Mouse (Mus musculus) splenic B cell, adult 2 months (primary cell): ENCODE measurements around the gene Gm28042.

ENCODE experiments used
- DNase-seq: peaks from one replicate; pipeline ENCODE4 v3.0.0-alpha.2; 2011; ENCODE audit warnings: low read depth, low spot score
- H3K27me3 ChIP-seq: 2 replicates; pipeline ENCODE4 v1.6.1; 2012; ENCODE audit warnings: mild to moderate bottlenecking, low read length, moderate library complexity, mixed read lengths; ENCODE audit not compliant: control insufficient read depth, poor library complexity, insufficient read depth, severe bottlenecking
- H3K36me3 ChIP-seq: 2 replicates; pipeline ENCODE4 v1.6.1; 2012; ENCODE audit warnings: mild to moderate bottlenecking, low read length, moderate library complexity, mixed read lengths; ENCODE audit not compliant: control insufficient read depth, poor library complexity, insufficient read depth, severe bottlenecking

The Gm28042 gene

DNA sequence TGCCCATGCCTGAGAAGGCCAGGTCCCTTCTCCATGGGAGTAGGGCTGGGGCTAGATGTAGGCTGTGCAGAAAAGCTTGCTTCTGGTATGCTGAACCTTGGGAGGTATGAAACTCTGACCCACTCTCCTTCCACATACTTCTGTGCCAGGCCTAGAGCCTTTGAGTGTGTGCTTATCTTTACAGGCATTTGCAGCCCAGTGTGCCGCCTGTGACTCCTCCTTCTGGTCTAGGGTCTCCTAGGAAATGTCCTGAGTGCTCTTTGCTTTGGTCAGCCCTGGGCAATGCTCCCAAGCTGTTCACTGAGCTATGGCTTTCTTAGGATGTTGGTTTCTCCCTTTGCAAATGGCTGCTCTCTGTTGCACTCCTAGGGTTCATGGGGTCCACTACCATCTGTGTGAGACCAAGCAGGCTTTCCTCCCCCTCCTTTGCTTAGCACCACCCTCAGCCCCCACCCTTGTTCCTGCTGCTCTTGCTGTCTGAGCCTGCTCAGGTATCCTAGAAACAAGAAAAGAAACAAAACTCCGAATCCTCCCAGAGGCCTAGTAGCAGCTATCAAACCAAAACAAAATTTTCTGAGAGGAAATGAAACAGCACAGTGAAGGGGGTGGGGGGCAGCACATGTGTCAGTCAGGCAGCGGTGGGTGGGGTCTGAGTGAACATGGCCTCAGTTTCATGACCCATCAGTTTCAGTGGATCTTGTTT lies 26.3 kb upstream of the Gm28042 start:
- no peak for DNase-seq
- no peaks in the 10 kb centered on the region for H3K27me3 ChIP-seq

DNA sequence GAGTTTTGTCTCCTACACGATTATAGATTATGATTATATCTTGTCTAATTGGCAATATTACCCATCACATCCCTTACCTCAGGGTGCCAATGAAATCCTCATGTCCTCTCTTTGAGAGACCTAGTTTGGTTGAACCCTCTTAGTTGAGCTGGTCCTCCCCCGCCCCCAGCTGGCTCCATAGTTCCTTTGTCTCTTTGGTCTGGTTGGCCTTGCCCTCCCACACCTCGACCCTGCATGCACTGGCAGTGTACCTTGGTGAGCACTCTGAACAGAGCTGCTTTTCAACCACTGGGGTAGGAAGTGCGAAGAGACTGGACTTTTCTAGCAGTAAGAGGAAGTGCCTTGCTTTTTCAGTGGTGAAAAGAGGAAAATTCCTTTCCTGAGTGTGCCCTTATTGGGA lies 25.3 kb upstream of the Gm28042 start:
- no peak for DNase-seq
- Histone ChIP-seq H3K27me3 (no peaks in the 10 kb centered on the region), H3K36me3 (peaks cover 2% of the 10 kb centered on the region)

More for the DNA sequence above, 26.3 kb upstream of the Gm28042 start:
- H3K36me3 ChIP-seq, result no peaks in the 10 kb centered on the region; the same call in 1 of the 2 replicates

DNA sequence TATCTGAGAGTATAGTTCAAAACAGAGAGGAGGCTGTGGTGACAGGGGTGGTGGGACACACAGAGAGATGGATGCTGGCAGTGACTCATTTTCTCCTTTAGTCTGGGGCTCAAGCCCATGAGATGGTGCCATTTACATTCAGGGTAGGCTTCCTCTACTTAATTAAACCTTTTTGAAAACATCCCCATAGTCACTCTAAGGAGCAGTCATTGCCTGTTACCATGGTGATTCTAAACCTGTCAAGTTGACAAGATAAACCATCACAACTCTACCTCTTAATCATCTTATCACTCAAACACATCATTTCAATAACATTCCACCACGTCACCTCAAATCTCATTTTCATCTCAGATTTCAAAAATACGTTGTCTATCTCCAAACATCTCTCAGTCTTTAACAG lies 23.3 kb upstream of the Gm28042 start:
- Histone ChIP-seq H3K27me3 (no peaks in the 10 kb centered on the region), H3K36me3 (peaks cover 2% of the 10 kb centered on the region; the same call in 1 of the 2 replicates)
- DNase-seq, result no peak

DNA sequence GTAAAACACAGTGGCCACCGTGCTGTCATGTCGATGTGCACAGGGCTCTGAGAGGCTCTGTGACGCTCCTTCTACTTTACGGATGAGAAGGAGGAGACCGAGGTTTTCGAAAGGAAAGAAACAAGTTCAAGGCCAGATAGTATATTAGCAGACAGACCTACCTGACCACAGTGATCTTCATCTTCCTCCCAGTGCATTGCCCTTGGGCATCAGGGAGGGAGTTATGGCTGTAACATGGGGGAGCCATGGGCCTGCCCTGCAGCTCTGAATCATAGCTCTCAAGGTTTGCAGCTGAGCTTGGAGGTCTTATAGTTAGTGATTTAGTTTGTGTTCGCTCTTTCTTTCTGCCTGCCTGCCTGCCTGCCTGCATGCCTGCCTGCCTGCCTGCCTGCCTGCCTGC lies 20.6 kb upstream of the Gm28042 start:
- Histone ChIP-seq H3K27me3 (no peaks in the 10 kb centered on the region), H3K36me3 (peaks cover 2% of the 10 kb centered on the region; the same call in 1 of the 2 replicates)
- DNase-seq, result no peak

DNA sequence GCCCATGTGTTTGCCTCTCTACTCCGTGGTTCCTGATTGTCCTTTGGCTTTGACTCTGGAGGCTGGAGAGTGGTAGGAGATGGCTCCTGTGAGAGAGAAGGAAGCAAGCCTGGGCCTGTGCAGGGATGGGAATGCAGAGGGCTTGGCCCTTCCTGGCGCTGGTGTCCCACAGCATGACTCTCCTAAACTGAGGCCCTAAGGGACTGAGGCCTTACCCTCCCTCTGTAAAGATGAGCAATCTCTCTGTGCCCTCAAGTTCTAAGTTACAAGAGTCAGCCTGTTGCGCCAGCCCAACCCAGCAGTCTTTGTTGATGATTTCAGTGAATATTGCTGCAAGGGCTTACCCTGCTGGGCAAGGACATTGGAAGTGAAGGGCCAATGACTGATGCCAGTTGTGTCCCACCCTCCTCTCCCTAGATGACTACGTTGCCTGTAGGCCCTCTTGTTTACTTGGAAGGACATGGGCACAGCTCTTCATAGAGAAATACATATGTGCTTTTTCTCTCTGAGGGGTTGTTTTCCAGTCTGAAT lies 19.5 kb upstream of the Gm28042 start:
- no peaks in the 10 kb centered on the region for H3K27me3 ChIP-seq
- H3K36me3 ChIP-seq, result peaks cover 3% of the 10 kb centered on the region; the same call in 1 of the 2 replicates
- DNase-seq, result no peak

DNA sequence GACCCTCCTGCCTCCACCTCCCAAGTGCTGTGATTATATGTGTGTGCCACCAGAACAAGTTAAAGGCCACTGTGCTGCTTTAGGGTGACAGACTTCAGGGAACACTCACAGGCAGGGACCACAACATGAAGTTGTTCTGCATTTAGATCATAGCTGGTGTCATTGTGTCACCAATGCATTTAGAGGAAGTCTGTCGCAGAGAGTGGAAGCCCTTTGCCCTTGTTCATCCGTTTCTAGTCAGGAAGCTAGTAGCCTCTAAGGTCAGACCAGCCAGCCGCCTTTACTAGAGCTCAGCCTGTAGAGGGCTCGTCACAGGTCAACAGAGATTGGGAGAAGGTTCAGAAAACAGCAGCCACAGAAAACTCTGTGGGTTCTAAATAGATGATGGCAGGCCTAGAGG lies 18.6 kb upstream of the Gm28042 start:
- Histone ChIP-seq H3K27me3 (no peaks in the 10 kb centered on the region), H3K36me3 (peaks cover 3% of the 10 kb centered on the region; the same call in 1 of the 2 replicates)
- no peak for DNase-seq

GRCm38 (mm10) chr2:120011462-120012200 lies 15.7 kb upstream of the Gm28042 start:
- peak; percentile 71 for DNase-seq
- Histone ChIP-seq H3K27me3 (no peaks in the 10 kb centered on the region), H3K36me3 (0 out of 2 replicates have a peak, but pooled peaks cover 1% of the 10 kb centered on the region)

DNA sequence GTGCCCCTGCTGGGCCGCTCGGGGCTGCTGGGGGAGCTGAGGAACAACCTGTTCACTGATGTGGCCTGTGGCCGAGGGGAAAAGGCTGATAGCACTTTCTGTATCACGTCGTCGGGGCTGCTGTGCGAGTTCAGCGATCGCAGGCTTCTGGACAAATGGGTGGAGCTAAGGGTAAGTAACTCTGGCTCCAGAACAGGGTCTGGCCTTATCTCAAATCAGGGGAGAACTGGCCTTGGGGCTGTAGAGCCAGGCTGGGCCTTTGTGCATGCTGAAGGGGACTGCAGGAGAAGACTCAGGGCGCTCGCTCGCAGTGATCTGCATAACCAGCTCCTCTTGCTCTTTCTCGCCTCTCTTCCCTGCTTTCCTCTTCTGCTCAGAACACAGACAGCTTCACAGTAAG lies 14.4 kb upstream of the Gm28042 start:
- no peak for DNase-seq
- Histone ChIP-seq H3K27me3 (no peaks in the 10 kb centered on the region), H3K36me3 (0 out of 2 replicates have a peak, but pooled peaks cover 1% of the 10 kb centered on the region)

- no peak for DNase-seq
- Histone ChIP-seq H3K36me3 (0 out of 2 replicates have a peak, but pooled peaks cover 1% of the 10 kb centered on the region), H3K27me3 (no peaks in the 10 kb centered on the region)
Measured at GRCm38 (mm10) chr2:120013831-120014486, 13.3 kb upstream of the Gm28042 start.

DNA sequence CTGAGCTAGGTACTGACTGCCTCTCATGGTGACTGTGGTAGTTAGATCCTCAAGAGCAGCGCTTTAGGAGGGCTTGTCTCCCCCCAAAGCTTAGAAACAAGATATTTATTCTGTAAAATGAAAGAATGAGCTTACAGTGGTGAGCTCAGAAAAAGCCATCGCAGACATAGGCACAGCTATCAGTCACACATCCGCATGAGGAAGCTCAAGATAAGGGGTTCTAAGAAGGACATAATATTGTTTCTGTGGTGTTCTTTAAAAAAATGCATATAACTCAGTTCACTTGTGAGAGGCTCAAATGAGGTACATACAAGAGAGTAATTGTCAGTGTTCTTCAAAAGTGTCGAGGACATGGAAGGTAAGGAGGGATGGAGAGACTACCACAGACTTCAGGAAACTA lies 11.4 kb upstream of the Gm28042 start:
- DNase-seq, result no peak
- Histone ChIP-seq H3K27me3 (no peaks in the 10 kb centered on the region), H3K36me3 (0 out of 2 replicates have a peak, but pooled peaks cover 1% of the 10 kb centered on the region)

DNA sequence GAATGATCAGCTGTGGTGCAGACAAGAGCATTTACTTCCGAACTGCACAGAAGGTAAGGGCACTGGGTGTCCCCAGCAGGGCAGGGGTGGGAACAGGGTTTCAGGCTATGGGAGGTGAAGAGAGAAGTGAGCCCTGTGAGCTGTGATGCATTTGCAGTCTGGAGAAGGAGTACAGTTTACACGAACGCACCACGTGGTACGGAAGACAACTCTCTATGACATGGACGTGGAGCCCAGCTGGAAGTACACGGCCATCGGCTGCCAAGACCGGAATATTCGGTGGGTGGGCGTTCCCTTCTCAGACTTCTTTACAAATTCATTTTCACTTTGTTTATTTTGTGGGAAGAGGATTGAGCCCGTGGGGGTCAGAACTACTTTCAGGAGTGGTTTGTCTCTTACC lies 9.7 kb upstream of the Gm28042 start:
- no peaks in the 10 kb centered on the region for H3K27me3 ChIP-seq
- DNase-seq, result no peak
- H3K36me3 ChIP-seq, result 0 out of 2 replicates have a peak, but pooled peaks cover 1% of the 10 kb centered on the region

GRCm38 (mm10) chr2:120024337-120024736 lies 3.0 kb upstream of the Gm28042 start:
- Histone ChIP-seq H3K27me3 (no peaks in the 10 kb centered on the region), H3K36me3 (no peaks in the 10 kb centered on the region)
- DNase-seq, result no peak

GRCm38 (mm10) chr2:120027950-120028331 lies 648 bp downstream of the Gm28042 start:
- Histone ChIP-seq H3K27me3 (no peaks in the 10 kb centered on the region), H3K36me3 (no peaks in the 10 kb centered on the region; the same call in none of the 2 replicates)
- DNase-seq, result no peak

- H3K36me3 ChIP-seq, result no peaks in the 10 kb centered on the region; the same call in none of the 2 replicates
- no peaks in the 10 kb centered on the region for H3K27me3 ChIP-seq
- no peak for DNase-seq
Measured at GRCm38 (mm10) chr2:120030380-120030779, 3.1 kb downstream of the Gm28042 start.
